Mouse (Mus musculus) inflammation-experienced regulatory T-cells, adult 6 months (primary cell): ENCODE measurements around the gene Ppfia2. TPM values are rescaled to one million over a fixed set of nuclear protein-coding genes. Genes with fewer than 3 reads are reported as not detected.

ENCODE experiments used
- ATAC-seq: one replicate; pipeline ENCODE4 v1.8.0; 2017
- polyA plus RNA-seq, 3 experiments: library from polyadenylated mRNA; unstranded; fragments of 100-300 nt; shearing (Covaris generic); gene quantifications; one replicate each; pipeline ENCODE4 v1.2.1; 2017

Gene Ppfia2
- under 1 TPM in 2 of 3 experiments, not detected in 1; 0.13 to 0.20 TPM for polyA plus RNA-seq

DNA sequence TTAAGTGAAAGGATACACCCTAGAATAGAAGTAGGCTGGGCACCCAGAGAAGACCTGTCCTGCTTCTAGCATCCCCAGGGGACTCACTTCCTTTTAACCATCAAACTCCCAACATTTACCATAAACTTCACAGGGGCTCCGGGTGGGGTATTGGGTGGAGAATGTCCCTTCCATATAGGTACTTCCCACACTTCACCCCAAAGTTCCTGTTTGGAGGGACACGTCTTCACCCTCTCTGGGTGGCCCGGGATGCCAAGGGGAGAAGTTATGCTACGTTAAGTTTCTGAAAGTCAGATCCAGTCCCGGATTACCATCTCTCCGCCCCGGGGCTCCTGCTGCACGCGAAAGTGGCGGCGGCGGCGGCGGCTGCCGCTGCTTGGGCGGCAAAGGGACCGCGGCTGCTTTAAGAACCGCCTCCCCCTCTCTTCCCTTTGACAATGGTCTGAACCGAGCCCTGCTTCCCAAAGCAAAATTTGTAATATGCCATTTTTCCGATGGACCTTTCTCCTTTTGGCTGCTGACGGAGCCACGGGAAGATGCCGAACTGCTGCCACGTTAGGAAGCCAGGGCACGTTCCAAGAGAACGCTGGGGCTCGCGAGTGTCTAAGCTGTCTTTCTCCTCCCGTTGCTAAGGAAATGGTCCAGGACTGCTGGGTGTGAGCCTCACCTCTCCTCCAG is at the start of gene Ppfia2:
TSS of gene Ppfia2 (plus strand) at position 485 of the 678 bp plus-strand sequence.
- ATAC-seq = no peak

DNA sequence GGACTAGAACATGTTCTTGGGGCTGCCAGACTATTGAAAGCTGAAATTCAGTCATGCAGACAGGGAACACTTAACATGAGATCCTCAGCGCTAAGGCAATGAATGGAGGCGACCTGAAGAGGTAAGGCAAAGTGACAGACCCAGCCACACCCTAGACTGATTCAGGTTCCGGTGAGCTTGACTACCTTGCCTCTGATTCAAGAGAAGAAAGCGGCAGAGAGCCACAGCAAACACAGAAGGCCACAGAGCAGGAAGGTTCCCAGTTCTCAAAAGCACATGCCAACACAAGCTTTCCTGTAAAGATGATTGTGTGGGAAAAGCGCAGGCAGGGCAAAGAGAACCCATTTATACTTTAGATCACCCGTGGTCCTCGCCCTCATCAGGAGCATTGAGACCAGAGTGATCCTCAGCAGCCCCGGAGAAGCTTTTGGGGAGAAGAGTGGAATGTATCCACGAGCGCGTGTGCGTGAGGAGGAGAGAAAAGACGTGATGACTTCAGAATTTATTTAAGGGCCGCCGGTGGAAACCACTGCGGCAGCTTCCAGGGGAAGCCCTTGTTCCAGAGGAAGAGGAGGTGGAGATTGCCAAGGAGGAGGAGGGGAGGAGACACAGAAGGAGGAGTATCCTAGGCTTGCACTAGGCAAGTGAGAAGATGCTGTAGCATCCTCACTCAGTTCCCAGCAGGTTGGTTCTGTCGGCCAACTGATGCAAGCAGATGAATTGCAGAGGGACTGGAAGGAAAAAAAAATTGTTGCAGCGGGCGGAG is 1.0 kb upstream of the Ppfia2 start:
- ATAC-seq = no peak

DNA sequence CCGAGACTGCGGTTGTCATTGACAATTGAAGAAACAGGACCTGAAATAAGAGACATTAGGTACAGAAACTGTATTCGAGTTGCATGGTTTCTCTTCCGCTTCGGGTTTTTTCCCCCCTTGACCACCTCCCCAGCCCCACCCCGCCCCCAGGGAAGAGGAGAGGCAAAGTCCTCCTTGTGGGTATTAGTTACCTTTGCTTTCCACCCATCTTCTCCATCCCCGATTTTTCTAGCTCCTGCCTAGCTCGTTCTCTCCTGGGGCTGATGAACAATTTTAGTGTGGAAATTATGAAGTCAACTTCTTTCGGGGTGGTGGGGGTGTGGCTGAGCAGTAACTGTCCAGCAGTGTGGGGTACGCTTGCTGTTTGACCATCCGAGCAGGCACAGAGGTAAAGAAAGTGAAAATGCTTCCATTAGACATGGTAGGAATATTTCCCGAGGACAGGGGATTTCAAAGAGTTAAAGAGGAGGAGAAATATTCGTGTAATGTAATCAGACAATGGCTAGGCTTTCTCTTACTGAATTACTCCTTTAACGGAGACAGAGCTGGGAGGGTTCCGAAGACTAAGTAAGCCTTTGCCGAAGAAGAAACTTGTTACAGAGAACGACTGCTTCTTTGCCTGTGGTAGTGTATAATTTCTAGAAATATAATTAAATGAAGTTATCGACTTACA is 530 bp downstream of the Ppfia2 start:
- ATAC-seq = no peak

DNA sequence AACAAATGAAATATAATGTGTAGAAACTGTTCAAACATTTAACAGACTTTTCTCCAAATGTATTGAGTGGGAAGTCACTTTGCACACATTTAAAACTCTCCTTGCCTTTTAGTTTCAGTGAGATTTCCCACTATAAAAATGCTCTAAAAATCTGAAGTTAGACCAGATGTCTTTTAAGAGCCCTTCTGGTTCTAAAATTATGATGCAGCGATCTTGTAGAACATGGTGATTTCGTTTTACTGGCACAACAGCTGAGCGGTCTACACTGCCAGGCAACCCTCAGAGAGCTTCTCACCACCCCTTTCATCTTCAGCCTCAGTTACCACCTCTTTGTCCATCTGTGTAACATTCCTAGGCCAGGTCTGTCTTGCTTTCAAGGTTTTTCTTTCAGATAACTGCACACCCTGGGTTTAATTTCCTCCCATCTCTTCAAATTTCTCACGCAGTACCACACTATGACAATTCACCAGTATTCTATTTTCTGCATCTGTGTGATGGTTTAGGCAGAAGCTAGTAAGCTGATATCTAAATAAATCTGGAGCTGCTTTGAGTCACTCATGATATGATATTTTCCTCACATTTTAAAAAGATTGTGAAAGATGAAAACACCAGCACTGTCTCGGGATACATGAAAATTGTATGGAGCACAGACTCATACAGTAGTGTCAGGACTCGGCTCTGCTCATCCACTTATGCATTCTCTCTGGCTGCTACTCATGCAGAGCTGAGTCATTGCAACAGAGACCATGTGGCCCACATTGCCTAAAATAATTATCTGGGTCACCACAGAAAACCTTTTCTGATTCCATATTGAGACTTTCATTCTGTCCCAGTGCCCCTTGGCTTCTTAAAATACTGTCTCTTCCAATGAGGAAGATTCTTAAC is 39.4 kb downstream of the Ppfia2 start:
- ATAC-seq = no peak

DNA sequence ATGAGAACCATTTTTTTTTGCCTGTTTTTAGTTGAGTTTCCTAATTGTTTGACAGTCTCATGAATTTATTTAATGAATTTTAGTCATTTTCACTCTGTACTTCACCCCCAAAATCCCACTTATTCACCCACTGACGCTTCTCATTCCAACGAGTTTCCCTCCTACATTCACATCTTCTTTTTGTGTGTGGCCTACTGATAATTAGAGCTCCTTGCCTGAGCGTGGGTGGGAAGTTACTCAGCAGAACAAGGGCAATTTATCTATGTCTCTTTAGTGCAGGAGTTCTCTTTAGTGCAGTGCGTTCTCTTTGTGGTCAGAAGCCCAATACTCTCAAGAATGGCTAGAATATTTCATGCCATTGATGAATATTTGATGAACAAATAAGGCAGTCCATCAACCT is 95.9 kb downstream of the Ppfia2 start:
- ATAC-seq = no peak

DNA sequence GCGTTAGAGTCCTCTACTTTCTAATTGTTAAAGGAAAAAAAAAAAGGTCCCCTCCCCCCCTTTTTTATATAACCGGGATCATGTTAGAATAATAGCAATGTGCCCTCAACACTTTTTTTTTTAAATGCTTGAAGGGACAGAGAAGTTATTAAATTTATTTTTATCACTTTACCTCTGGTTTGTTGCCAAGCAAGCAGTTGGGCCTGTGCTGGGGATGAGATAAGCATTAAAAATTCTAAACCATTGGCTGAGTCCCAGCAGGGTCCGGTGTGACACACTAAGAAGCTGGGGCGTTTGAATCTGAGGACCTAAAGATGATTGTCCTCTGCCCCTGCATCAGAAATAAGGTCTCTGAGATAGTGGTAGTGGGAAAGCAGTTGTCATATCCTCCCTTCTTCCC is 114.9 kb downstream of the Ppfia2 start:
- no peak for ATAC-seq

DNA sequence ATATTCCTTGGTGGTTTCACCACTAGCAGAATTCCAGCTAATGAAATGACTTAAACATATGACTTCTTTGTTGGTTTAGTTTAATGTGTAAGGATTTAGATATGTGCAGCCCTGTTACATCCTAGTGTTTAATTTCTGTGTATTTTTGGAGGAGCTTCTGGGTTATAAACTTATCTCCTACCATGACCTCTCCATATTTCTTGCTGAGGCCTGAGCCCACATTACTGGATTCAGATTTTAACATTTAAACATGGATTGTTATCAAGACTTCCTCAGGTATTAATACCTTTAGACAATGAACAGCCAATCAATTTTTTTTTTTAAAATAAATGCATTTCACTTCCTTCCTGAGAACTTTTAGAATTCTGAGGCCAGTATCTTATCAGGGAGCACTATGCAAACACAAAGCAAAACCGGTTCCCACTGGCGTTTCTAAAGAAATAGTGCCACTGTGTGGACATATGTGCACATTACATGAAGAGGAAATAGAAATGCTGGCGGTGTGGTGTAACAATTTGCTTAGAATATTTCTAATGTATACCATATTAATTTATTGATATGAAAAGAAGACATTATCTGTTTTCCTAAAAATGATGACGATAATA is 115.4 kb downstream of the Ppfia2 start:
- no peak for ATAC-seq

DNA sequence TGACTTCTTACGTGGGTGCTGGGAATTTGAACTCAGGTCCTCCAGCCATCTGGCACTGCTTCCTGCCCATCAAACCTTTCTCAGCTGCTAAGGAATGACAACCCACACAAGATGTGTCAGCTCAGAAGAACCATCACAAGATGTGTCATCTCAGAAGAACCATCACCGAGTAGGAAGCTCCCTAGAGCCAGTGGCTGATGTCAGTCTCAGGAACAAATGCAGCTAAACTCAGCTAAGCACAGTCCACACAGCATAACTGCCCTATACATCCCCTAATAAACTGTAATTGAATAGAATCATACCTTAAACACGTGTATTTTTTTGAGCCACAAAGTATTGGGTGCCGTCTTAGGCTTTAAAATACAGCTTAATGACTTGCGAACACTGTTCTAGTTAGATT is 117.7 kb downstream of the Ppfia2 start:
- no peak for ATAC-seq

DNA sequence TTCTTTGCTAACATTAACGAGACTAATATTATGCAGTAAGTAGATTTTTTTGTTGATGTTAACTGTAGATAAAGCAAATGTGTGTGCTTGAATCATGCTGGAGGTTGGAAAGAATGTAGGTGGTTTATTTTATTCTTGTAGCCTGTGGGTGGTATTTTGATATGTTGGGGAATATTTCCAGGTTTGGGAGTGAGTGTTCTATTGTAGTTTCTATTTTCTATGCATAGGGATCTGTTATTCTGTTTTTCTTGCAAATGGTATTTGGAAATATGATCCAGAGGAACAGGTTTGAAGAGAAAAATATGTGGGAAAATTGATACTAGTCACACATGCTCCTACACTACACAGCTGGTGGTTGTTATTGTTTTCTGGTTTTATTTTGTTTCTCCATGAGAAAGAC is 120.8 kb downstream of the Ppfia2 start:
- no peak for ATAC-seq

DNA sequence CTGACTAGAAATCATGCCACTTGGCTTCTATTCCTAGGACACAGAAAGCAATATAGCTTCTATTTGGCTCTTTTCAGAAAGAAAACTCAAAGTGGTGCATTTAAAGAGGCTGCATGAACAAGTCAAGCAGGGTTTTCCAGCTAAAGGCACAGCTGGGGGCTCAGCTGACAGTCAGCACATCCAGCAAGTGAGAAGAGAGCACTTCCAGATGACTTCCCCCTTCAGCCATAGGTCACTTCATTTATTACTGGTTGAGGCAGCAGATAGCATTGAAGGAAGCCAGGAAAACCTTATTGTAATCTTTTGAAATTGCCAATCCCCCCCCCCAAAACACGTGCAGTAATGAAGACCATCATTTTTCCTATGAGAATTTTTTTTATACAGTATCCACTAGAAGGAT is 126.8 kb downstream of the Ppfia2 start:
- ATAC-seq = no peak

DNA sequence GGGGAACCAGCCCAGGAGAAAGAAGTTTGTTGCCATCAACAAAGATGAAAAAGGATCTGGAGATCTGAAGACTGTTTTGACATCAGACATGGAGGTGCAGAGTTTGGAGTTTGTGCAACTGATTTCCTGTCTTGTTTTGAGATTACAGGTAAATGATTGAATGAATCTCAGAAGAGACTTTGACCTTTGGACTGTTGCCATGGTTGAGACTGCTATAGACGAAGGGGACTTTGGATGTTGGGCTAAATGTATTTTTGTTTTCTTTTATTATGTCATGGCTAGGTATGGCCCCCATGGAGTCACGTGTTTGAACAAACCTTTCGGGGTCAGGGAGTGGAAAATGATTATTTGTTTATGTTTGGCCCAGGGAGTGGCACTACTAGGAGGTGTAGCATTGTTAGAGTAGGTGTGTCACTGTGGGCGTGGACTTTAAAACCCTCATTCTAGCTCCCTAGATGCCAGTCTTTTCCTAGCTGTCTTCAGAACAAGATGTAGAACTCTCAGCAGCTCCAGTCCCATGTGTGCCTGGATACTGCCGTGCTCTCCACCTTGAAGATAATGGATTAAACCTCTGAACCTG is 133.3 kb downstream of the Ppfia2 start:
- no peak for ATAC-seq

DNA sequence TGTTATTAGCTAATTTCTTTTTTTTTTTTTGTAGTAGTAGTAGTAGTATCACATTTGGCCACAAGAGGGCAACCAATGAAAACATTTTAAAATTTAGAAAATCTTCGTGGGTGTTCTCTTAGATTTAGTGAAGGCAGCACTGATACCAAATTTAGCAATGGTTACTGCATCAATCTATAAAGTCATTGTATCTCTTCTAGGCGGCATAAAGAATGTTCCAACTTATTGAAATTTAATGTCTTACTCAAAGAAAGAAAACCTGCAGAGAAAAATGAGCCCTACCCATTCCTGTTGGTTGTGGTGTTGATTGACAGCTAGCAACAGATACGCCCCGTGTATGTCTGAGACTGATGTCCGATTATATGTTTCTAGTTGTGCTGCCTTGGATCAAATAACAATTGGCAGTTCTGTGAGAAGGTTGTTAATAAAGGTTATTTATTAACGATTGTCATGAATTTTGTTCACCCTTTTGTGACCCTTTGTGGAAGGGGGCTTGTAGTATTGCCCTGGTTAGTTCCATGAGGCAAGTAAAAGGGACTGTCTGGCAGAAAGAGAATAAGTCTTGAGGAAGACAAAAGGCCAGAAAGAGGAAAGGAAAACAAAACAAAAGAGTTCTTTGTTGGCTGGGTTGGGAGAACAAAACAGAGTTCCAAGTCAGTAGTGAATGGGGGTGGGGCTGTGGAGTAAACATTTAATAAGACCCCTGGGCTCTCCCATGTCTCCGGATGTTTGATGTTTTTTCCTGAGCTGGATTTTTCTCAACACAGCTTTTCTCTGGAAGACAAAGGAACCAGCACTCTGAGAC is 139.2 kb downstream of the Ppfia2 start:
- ATAC-seq = no peak

DNA sequence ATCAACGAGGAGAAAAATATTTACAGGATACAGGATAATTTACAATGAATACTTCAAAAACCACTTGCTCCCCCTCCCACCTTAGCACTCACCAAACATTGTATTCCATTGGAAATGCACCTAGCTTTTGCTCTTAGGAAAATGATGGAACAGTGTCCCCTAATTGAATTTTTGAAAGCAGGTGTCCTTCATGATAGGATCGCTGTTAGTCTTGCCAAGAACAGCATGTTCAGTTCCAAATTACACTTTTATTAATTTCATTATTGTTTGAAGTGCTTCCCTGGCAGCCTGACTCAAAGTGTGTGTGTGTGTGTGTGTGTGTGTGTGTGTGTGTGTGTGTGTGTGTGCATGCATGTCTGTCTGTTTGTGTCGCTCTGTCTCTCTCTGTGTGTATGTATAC is 140.1 kb downstream of the Ppfia2 start:
- no peak for ATAC-seq

DNA sequence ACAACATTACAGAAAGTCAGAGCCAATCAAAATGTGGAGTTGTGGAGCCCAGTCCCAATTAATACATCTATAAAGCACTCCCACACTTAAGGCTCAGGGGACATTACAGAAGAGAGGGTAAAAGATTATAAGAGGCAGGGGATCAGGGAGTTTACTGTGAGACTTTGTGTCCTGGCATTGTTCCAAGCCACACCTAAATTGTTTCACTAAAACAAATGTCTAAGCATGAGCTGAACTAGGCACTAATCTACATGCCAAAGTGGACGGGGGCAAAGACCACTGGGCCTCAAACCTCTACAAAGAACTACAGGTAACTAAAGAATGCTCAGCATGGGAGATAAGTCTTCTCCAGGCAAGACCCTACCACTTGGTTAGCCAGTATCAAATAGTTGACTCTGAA is 148.1 kb downstream of the Ppfia2 start:
- ATAC-seq = no peak

DNA sequence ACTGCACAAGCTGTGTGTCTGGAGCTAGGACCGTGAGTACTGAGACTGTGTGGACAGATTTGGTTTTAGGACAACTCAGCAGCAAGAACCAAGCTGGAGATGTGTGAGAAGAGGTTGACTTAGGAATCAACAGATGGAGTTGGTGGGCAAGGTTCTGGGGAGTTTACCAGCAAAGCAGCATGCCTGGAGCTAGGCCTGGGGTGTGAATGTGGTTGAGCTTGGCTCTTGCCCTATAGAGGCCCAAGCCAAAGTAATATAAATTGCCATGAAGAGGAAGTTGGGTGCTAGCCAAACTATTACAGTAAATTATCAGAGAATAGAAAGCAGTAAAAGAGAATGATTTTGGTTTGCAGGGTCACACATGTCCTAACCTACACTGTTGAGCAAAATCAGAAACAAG is 150.8 kb downstream of the Ppfia2 start:
- ATAC-seq = no peak

DNA sequence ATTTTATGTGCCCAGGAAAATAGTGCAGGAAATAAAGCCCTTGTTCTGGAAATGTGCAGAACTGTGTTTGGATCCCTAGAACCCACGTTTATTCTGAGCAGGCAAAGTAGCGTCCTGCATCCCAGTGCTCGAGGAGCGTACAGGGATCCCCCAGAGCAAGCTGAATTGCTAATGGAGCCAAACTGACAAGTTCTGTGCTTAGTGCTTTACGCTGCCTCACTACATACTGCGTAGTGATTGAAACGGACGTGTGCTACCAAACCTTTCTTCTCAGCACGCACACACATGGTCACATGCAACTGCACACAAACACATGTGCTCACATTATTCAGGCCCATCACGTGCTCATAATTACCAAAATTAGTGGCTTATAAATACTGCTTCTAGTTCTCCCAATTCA is 153.2 kb downstream of the Ppfia2 start:
- no peak for ATAC-seq

DNA sequence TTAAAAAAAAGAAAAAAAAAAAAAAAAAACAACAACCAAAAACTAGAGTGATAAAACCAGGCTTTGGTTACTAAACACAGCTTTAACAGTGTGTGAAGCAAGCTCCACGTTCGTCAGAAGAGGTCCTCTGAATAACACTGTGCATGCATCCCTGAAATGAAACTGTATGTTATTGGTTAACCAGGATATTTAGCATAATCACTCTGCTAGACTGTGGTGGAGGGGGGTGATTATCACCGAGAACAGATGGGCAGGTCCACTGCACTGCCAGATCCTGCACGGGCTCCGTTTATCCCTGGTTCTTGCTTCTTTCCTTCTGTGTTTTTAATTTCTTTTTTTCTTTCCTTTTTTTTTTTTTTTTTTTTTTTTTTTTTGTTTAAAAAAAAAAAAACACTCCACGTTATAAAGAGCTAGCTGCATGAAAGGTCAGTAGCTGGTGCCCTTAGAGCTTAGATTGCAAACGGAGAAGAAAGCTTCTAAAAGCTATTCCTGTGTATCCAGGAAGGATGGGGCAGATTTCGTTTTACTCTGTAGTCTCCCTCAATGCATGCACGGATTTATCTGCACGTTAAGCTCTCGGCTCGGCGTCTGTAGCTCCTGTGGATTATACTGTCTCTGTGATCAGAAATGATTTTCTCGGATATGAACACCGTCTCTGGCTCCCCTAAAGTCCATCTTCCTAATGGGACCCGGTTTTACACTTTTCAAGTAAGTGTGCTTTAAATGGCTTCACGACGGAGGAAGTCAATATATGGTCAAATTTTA is 162.2 kb downstream of the Ppfia2 start:
- no peak for ATAC-seq

DNA sequence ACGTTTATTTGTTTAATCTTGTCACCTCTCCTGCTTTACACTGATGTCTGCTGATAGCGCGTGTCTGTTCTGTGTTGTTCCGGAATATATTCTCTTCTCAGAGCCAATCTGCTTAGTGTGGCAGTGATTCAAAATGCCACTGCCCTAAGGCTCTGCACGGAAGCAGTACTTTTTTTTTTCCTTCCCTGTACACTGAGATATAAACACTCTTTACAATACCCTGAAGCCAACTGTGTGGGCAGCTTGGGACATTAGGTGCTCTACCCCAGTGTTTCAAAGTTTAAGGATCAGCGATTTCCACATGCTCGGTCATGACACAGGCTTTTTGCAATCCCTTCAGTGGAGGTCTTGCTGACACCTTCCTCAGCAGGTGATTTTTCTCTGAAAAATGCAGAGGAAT is 163.8 kb downstream of the Ppfia2 start:
- ATAC-seq = no peak

DNA sequence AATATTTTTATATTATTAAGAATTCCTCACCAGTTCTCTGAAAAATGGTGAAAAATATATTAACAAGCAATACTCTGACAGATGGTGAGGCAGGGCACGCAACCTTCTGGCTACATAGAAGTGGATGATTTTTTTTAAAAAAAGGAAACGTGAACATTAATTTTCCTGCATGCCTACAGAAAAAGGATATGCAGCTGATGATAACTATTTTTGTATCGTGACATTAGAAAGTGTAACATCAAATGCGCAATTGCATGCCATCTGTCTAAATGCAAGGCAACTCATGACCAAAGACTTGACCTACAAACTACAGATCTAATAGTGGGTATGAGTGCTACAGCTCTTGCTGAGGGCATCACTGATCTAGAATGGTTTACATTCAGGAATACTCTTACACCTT is 182.1 kb downstream of the Ppfia2 start:
- no peak for ATAC-seq

DNA sequence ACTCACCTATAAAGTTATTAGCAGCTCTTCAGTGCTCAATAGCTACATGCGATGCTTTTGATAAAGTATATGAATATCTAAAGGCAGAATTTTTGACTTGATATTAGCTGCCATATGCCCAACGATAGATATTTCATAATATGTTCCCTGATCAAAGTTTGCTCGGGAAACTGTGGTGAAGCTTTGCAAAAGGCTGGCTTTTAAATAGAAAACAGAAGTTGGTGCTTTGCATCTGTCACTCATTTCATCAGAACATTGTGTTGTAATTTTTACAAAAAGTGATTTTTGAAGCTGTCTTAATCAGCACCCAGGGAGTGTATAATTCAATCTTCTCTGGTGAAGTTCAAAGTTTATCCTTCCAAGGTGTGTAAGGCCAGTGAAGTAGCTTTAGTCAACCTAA is 195.1 kb downstream of the Ppfia2 start:
- no peak for ATAC-seq
